Mouse (Mus musculus) lung, postnatal 14 days (tissue): ENCODE data around the gene Foxd3.

Source experiments
- DNase-seq: peaks from one replicate; pipeline ENCODE4 v3.0.0; 2021

Gene Foxd3

DNA sequence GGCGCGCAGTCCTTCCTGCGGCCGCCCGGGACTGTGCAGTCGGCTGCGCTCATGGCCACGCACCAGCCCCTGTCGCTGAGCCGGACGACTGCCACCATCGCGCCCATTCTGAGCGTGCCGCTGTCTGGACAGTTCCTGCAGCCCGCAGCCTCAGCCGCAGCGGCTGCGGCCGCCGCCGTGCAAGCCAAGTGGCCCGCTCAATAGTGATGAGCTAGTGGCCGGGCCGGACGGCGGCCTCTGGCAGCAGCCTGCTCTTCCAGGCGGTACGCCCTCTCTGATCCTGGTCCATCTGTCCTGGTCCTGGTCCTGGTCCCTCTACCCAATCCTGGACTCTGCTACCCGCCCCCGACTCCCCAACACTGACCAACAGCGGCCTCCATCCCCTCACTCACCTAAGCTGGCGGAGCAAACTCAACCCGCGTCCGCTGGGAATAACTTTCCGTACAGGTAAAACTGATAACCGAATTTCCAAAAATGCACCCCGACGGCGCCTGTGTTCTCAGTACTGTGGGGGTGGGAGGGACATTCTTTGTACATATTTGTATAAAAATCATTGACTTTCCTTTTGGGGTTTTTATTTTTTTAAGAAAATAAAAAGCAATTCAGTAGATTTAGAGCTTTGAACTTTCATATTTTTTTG is 1.9 kb downstream of the Foxd3 start:
- no peak for DNase-seq

DNA sequence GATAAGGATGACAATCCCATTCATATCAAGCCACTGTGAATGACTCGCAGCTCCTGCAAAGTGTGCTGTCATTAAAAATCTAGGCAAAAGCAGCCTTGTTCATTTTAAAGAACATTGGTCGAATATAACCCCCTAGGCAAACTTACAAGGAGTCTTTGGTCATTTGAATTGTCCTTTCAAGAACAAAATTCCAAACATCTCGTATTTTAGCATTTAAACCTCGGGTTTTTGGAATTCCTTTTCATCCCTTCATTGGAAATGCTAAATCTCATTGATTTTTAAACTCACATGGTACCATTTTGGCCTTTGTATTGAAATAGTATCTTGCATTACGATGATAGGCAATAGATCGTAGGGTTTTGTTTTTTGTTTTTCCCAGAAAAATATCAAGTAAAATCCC is 2.8 kb downstream of the Foxd3 start:
- no peak for DNase-seq

DNA sequence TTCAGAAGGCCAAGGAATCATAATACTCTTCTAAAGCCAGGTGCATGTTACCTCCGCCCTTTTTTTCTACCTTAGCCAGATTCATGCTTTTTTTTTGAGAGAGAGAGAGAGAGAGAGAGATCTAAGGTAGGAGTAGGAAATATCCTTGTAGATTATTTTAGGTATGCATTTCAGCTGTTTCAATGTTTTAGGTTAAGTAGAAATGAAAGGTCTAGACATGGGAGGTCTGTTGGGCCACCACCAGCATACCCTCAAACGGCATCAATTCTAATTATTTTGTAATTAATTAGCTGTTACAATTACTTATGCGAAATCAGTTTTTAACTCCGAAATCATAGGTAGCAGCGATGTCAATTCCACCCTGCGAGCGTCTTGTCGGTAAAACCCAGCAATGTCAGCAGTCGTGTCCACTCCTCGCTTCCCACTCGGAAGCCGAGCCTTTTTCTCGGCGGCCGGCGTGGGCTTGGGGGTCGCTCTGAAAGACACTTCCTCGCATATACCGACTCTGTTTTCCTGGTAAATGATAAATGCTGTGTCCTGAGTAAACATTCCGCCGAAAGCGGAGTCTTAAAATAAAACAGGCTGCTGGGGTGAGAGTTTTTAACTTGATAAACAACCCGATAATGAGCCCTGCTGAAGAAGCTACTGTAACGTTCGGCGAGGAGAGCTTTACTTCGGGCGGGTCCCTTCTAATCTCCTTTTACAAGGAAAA is 3.4 kb downstream of the Foxd3 start:
- DNase-seq, result no peak

DNA sequence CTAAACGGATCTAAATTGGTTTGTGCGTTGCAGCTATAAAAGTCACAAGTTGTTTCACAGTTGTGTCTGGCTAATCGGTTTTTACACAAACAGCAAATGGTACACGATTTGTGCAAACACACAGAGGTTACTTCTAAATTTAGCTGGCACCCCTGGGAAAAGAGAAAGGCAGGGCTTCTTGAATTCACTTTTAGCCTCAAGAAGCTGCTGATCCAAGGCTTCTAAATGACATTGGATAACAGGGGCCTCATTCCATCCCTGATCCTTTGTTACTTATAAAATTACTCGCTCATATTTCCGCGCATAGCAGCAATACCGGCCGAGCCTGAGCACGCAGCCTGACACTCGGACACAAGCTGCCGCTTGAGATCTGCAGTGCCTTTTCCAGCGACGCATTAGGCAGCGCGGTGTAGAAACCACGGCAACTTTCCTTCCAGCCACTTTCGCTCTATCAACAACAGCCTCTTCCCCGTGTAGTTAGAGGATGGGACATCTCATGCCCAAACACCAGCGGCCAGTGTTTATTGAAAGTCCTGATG is 4.0 kb downstream of the Foxd3 start:
- DNase-seq, result no peak

DNA sequence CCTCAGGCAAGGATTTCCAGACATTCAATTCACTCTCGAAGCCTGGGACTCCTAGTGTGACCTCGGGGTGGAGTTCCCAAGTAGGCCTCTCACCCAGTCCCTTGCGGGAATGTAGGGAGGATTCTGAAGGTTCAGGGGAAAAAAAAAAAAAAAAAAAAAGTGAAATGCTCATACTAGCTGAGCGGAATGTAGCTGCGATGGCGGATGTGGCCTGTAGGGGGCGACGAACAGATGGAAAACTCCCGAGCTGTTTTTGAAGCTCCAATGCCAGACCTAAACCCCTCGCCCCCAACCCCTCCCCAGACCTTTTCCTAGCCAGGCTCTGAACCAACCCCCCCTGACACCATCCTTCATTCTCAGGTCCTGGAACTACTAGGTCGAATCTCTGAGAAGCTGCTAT is 4.9 kb downstream of the Foxd3 start:
- peak; percentile 80 for DNase-seq

DNA sequence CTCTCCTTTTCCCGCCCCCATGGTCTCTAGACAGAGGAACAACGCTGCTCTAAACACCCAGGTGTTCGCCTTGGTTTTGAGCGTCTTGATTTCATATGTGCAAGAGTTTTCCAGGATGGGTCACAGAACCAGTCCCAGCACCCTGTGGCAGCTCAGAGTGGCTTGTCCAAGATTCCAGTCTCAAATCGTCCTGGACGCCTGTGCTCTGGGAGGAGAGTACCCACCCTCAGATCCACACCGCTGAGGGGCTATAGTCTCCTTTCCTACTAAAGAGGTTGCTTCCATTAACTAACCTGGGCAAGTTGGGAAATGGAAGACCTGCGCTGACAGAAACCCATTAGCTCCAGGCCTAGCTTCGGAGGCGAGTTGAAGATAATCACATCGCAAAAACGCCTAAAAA is 5.9 kb downstream of the Foxd3 start:
- DNase-seq, result no peak

DNA sequence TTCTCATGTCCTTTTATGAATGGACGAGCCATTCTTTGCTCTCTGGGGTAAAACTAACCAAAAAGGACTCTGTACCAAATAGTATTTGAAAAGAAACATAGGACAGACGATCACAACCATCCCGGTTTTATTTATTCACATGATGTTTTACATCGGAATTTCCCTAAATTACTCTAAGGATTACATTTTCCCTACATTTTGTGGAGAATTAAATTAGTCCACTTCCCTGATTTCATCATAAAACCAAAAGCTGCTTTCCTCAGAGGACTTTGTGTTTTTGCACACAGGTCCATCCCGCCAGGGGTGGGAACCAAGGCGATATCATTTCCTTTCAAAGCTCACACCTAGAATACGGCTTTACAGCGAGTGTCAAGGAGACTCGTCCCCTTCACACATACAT is 6.3 kb downstream of the Foxd3 start:
- DNase-seq, result no peak

DNA sequence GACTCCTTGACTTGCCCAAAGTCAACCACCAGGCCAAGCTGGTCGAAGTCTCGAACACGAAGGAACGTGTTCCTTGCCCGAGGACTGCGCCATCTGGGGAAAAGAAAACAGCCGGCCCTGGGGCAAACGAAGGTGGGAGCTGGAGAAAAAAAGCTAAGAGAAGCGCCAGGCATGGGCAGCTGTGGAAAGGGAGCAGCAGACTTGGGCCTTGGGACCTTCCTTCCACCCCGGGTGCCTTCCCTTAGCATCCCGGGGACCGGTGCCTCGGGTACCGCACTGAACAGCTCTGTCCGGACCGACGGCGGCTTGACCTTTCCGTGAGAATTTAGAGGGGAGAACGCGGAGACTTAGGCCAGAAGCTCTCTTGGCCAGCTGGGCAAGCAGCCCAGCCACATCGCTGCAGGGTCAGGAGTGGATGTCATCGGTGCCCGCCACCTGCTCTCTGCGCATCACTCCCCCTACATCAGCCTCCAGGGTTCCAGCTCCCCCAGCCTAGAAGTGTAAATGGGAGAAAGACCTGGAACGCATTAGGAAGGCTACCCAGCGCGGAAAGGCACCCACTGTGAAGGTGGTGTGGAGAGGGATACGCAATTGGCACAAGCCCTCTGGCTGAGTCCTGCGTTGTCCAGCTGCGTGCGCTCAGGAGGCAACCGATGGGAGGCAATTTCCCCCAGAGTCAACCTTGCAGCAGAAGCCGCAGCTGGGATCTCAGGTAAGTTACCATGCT is 6.9 kb downstream of the Foxd3 start:
- DNase-seq, result no peak

DNA sequence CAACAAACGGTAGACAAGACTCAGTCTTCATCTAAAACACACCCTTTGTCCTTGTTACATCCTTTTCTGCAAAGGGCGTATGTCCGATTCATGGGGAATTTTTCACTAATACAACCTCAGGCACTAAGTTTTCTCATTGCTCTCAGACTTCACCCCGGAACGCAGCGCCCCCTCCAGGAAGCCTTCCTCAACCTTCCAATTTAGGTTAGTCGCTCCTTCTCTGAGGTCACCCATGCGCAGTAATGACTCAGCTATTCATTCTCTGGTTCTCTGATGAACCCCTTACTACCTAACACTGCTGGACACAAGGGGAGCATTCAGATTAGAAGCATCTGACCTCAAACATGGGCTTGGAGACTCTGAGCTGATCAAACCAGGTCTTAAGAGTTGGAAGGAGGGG is 7.6 kb downstream of the Foxd3 start:
- no peak for DNase-seq

DNA sequence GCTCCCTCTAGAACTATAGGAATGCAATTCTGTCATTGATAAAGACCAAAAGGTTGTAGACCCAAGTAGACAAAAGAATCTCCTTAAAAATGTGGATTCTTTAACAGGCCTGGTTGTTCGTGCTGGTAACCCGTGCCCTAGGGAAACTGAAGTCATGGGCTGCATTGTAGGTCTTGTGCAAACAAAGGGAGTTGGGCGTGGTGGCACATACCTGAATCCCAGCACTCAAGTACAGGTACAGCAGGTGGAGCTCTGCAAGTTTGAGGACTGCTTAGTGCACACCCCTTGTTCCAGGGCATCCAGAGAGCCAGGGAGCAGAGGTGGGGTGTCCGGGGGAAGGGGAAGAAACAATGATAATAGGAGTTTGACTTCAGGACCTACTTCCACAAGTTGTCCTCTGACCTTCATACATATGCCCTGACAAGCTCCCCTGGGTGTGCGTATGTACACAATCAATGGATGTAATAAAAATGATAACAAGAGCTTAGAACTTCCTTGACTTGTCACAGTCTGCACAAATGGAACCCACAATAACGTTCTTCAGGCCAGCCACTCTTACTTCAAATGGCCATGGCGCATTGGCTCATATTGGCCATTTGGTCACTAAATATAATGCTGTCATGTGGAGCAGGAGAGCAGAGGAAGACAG is 14.2 kb downstream of the Foxd3 start:
- no peak for DNase-seq

DNA sequence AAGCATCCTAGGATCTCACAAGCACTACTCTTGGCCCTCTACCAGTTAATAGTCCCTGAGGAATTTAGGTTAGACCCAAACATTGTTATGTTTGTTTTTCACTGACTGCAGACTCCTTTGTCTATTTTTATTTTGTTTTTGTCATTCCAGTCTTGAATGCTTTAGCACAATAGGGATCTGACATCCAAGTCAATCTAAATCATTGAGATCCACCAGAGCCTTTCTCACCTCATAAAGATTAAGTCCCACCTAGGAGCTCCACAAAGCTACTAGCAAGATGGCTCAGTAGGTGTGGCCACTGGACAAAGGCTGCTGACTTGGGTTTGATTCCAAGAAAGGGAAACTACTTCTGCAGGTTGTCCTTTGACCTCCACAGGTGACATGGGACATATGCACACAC is 19.1 kb downstream of the Foxd3 start:
- DNase-seq, result no peak

DNA sequence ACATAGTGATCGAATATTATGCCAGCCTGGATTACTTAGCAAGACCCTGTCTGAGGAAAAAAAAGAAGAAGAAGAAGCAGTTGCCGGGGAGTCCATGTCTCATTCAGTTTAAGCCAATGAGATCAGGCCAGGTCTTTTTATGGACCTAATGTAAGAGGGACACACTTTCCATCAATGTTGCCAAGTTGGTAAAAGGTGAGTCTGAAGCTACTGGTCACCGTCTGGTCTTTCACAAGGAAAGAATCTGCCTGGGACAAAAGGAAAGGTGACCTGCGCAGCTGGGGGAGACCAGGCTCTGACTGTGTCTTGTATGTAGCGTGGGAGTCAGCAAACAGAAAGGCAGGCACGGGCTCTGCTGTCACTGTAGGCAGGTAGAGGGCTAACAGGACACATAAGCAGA is 27.8 kb downstream of the Foxd3 start:
- DNase-seq, result no peak

DNA sequence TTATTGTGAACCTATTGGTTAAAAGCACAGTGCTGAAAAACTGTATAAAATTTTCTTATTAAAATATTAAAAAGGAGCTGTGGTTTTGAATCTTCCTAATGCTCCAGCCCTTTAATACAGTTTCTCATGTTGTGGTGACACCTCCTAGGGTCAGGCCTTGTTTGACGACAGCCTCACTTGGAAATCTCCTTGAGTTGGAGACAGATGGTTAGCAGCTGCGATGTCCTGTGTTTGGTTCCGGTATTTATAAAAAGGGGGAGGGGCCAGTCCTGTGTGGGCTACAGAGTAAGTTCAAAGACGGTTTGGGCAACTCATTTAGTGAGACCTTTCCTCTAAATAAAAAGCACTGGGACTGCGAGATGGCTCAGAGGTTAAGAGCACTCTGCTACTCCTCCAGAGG is 30.2 kb downstream of the Foxd3 start:
- DNase-seq, result no peak
